Mouse (Mus musculus) neural tube, embryonic 13.5 days (tissue): ENCODE results near the gene Pfn3. TPM values are rescaled to one million over a fixed set of nuclear protein-coding genes. Genes with fewer than 3 reads are reported as not detected.
"Not testable (repeated sequence)": the region's sequence is repeated elsewhere in the genome, so short reads cannot be mapped to it uniquely, and the experiment has no call there.

Source experiments
- ATAC-seq: fragments of 200-750 bp; cut with Nextera tagmentation; 2 replicates; pipeline ENCODE4 v1.8.0; 2017; ENCODE audit warnings: low read depth, mild to moderate bottlenecking, moderate TSS enrichment, moderate library complexity
- H3K27ac ChIP-seq: fragments of 300-500 bp; sonication (generic); replicated peaks from 2 replicates; pipeline ENCODE4 v1.5.1; 2015; ENCODE audit warnings: moderate library complexity, mild to moderate bottlenecking, inconsistent platforms
- H3K27me3 ChIP-seq: fragments of 300-500 bp; sonication (generic); 2 replicates; pipeline ENCODE4 v1.6.1; 2015; ENCODE audit warnings: mild to moderate bottlenecking, inconsistent platforms
- H3K36me3 ChIP-seq: fragments of 300-500 bp; sonication (generic); 2 replicates; pipeline ENCODE4 v1.6.1; 2015; ENCODE audit warnings: mild to moderate bottlenecking, inconsistent platforms
- H3K4me1 ChIP-seq: fragments of 300-500 bp; sonication (generic); replicated peaks from 2 replicates; pipeline ENCODE4 v1.6.1; 2015; ENCODE audit warnings: inconsistent platforms
- H3K4me2 ChIP-seq: fragments of 300-500 bp; sonication (generic); 2 replicates; pipeline ENCODE4 v1.6.1; 2015; ENCODE audit warnings: inconsistent platforms, mild to moderate bottlenecking, moderate library complexity
- H3K4me3 ChIP-seq: fragments of 300-500 bp; sonication (generic); 2 replicates; pipeline ENCODE4 v1.5.1; 2015; ENCODE audit warnings: mild to moderate bottlenecking, inconsistent platforms
- H3K9ac ChIP-seq: fragments of 300-500 bp; sonication (generic); 2 replicates; pipeline ENCODE4 v1.6.1; 2015; ENCODE audit warnings: moderate library complexity, mild to moderate bottlenecking, inconsistent platforms
- H3K9me3 ChIP-seq: fragments of 300-500 bp; sonication (generic); 2 replicates; pipeline ENCODE4 v1.6.1; 2016; ENCODE audit warnings: inconsistent platforms
- WGBS: fragments of 180-500 bp; shearing (Covaris S2); methylation state at CpG from one replicate; pipeline ENCODE4 v1.1.7; 2015; 5-methylcytosine and 5-hydroxymethylcytosine counted together
- polyA plus RNA-seq: library from polyadenylated mRNA; unstranded; fragments of >200 nt; fragmentation: Nextera tagmentation; extraction: Ambion mirVana; gene quantifications from 2 replicates; pipeline ENCODE4 v1.2.1, GENCODE M21; 2015

Gene Pfn3
- polyA plus RNA-seq, 1 experiment from 2014 or later: not detected

DNA sequence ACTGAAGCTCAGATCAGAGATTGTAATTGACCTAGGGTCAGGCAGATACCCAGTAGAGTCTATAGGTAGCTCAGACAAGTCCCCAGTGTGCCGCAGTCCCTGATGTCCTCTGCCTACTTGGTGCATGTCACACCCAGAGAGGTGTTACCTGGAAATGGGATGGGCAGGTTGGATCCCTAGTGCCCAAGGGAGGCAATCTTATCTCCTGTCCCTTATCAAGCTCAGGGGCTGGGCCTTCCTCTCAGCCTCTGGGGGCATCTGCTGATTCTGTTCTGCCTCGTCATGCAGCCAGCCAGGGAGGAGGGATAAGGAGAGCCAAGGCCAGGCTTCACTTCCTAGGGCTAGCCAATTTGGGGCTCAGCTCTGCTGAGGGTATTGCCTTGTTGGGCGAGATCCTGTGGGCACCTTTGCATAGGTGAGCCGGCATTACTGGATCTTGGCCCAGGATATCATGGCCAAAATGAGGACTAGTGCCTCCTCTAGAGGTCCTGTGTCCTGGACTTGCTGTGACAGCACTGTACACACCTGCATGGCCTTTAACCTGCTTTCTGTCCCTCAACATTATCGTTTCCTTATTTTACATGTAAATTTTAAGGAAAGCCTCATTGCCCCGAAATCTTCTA is 31.6 kb upstream of the Pfn3 start:
- H3K9me3 ChIP-seq: no peaks in the 10 kb centered on the region
- 86% methylated on average over 6 of the region's 6 CpGs for WGBS
- no peak for ATAC-seq
- peak overlapping the region; percentile 84 for H3K4me2 ChIP-seq
- H3K27ac ChIP-seq: no peak overlapping the region
- peak overlapping the region; percentile 95 for H3K9ac ChIP-seq
- no peaks in the 10 kb centered on the region for H3K27me3 ChIP-seq
- H3K4me3 ChIP-seq: peak overlapping the region; percentile 90
- H3K36me3 ChIP-seq: peaks cover 23% of the 10 kb centered on the region
- H3K4me1 ChIP-seq: peaks cover 37% of the 10 kb centered on the region

DNA sequence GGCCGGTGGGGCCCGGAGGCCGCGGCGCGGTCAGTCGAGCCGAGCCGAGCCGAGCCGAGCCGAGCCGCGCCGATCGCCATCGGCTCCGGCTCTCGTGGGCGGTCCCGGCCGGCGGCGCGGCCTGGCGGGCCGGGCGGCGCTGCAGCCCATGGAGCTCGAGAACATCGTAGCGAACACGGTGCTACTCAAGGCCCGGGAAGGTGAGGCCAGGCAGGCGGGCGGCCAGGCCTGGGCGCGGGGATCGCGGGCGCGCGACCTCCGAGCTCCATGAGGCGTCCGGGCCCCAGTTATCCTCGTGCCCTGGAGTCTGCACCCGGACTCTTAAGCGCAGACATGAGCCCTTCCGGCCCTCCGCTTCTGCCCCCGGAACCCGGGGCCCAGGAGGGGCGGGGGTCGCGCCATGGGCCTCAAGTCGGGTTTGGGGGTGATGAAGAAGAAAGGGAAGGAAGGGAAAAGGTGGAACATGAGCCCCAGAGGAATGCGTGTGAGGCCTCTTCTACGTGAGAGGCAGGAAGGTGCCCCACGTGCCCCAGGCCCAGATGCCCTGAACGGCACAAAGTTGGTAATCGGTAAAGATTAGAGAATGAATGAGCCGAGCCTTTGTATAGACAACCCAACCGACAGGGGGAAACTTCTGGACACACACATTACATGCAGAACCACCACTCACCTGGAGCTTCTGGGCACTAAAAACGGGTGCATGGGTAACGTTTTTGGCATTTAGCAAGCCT is 30.5 kb upstream of the Pfn3 start:
- Histone ChIP-seq H3K4me1 (peaks cover 37% of the 10 kb centered on the region), H3K27ac (peak overlapping the region; percentile 94), H3K9me3 (no peaks in the 10 kb centered on the region), H3K4me3 (peak overlapping the region; percentile 90), H3K36me3 (peaks cover 13% of the 10 kb centered on the region), H3K9ac (peak overlapping the region; percentile 95), H3K4me2 (peak overlapping the region; percentile 84), H3K27me3 (no peaks in the 10 kb centered on the region)
- WGBS: under 1% methylated on average over 59 of the region's 66 CpGs
- ATAC-seq: peak; percentile 49

DNA sequence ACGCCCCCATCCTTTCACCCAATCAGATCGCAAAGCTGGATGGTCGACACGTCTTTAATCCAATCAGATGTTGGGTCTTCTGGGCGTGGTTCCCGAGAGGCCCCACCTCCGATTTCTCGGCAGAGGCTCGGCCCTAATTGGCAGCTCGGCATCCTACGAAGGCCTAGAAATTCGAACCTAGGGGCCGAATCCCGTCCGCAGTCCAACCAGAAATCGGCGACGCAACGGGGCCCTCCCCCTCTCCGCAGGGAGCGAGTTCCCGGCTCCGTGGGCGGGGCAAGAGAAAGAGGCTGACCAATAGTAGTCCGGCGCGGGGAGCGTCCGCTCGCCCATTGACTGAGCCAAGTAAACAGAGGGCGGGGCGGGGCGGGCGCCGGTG is 29.9 kb upstream of the Pfn3 start, which contains the start of gene Grk6:
Gene Grk6, plus strand, starts transcription at position 136 of the 379 bp plus-strand sequence.
- Histone ChIP-seq H3K36me3 (peaks cover 7% of the 10 kb centered on the region), H3K9me3 (no peaks in the 10 kb centered on the region), H3K4me1 (peaks cover 37% of the 10 kb centered on the region), H3K4me3 (peak within 1 kb of the TSS; percentile 90), H3K9ac (peak within 1 kb of the TSS; percentile 95), H3K27ac (peak within 1 kb of the TSS; percentile 94), H3K27me3 (no peaks in the 10 kb centered on the region), H3K4me2 (peak within 1 kb of the TSS; percentile 84)
- ATAC-seq: peak; percentile 97
- WGBS: under 1% methylated on average over 34 of the region's 35 CpGs

DNA sequence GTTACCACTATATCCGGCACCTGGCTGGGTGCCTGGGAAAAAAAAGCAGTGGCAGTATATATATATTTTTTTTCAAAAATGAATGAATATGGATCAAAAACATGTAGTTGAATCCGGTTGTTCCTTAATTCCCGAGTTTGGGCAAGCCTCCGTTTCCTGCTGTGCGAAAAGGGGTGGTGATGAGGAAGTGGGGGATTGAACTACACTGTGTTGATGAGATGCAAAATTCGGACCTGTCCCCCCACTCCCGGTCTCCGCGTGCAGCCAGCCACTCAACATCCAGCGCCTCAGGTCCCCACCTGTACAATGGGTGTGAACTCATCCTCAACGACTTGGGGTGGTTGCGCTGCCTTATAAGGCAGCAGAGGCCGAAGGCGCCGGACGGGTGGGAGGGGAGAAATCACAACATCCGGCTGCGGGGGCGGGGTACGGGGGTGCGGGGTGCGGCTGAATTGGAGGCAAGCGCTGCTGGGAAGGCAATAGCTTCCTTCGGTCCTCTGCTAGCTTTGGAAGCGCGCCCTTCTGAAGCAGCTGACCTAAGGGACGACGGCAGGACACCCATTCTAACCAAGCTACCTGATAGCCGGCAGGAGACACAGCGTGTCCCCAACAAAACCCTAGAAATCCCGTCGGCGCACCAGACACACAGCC is 29.4 kb upstream of the Pfn3 start:
- WGBS: 1% methylated on average over 33 of the region's 33 CpGs
- Histone ChIP-seq H3K4me1 (peaks cover 37% of the 10 kb centered on the region), H3K36me3 (0 out of 2 replicates have a peak, but pooled peaks cover 1% of the 10 kb centered on the region), H3K9ac (peak overlapping the region; percentile 76), H3K27ac (peak overlapping the region; percentile 94), H3K9me3 (no peaks in the 10 kb centered on the region), H3K4me3 (peak overlapping the region; percentile 90), H3K27me3 (no peaks in the 10 kb centered on the region), H3K4me2 (peak overlapping the region; percentile 84)
- ATAC-seq: peak; percentile 80

DNA sequence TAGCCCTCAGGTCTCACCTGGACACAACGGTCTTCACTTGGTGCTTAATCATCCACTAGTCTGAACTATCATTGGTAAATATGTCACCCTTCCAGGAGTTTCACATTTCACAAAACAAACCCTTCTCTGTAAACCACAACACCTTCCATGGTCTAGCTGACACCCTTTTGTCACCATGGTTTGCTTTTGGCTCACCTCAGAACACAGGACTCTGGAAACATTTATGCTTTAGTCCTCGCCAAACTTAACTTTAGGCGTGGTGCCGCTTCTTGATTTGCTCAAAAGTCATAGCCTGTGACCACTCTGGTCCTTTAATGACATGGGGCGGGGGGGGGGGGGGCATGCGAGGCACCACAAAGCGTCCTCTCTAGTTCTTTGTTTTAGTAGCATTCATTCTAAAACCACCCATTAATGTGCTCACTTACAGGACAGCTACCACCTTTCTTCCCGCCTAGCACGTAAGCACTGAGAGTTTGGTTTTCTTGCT is 28.8 kb upstream of the Pfn3 start:
- H3K9ac ChIP-seq: peak overlapping the region; percentile 76
- WGBS: 34% methylated on average over 9 of the region's 9 CpGs

DNA sequence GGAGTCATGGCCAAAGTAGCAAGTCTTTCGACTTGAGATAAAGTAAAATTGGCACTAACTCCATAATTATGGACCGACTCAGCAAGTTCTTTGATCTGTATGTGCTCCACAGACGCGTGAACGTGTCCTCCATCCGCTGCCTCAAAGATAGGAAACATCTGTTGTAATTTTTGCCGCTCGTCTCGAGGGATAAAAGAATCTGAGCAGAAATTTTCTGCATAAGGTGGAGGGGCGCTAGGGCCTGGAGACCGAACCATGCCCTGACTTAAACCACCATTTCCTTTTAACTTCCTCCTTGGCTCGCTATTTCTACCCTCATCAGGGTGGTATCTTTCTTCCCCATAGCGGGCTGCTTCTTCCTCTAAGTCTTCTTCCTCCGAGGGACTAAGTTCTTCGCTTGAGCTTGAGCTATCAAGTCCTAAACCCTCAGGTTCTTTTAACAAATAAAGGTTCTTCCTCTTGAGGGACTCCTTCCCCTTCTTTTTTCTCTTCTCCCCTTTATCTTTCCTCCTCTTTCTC is 22.1 kb upstream of the Pfn3 start:
- 91% methylated on average over 15 of the region's 15 CpGs for WGBS
- not testable (repeated sequence) for H3K4me3 ChIP-seq, H3K36me3 ChIP-seq, ATAC-seq, H3K9ac ChIP-seq, H3K4me2 ChIP-seq, H3K27ac ChIP-seq, H3K4me1 ChIP-seq, H3K27me3 ChIP-seq, H3K9me3 ChIP-seq

More for the DNA sequence above, 28.8 kb upstream of the Pfn3 start:
- Histone ChIP-seq H3K36me3 (no peaks in the 10 kb centered on the region), H3K27ac (peak overlapping the region; percentile 94), H3K9me3 (no peaks in the 10 kb centered on the region), H3K4me3 (peak overlapping the region; percentile 90), H3K4me2 (peak overlapping the region; percentile 84), H3K27me3 (no peaks in the 10 kb centered on the region), H3K4me1 (peaks cover 37% of the 10 kb centered on the region)
- no peak for ATAC-seq

DNA sequence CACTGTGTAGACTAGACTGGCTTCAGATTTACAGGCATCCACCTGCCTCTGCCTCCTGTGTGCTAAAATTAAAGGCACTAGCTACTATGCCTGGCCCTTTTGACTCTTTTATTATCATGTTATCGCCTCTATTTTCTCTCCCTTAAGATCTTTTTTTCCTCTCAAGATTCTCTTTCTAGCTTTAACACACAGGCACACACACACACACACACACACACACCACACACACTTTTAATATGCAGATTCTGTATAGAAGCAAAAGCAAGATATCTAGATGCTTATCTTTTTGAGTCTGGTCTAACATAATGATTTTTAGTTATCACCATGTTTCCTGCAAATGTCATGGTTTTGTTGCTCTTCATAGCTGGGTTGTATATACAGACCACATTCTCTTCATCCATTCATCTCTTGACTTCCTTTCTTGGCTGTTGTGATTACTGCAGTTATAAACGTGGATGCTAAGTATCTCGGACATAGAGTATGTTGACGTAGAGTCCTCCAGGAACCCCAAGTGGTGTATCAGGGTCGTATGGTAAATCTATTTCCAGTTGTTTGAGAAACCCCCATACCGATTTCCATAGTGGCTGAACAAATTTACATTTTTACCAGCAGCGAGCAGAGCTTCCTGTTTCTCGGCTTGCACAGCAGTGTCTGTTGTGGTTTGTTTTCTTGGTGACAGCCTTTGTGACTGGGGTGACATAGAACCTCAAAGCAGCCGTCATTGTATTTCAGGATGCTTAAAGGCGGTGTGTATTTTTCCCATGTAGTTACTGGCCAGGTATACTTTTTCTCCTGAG is 17.1 kb upstream of the Pfn3 start:
- Histone ChIP-seq H3K27me3 (no peaks in the 10 kb centered on the region), H3K9ac (no peak overlapping the region), H3K4me1 (no peaks in the 10 kb centered on the region), H3K4me2 (no peak overlapping the region), H3K36me3 (no peaks in the 10 kb centered on the region), H3K27ac (no peak overlapping the region), H3K4me3 (no peak overlapping the region), H3K9me3 (no peaks in the 10 kb centered on the region; the same call in 1 of the 2 replicates)
- WGBS: 74% methylated on average over 10 of the region's 10 CpGs
- ATAC-seq: no peak

DNA sequence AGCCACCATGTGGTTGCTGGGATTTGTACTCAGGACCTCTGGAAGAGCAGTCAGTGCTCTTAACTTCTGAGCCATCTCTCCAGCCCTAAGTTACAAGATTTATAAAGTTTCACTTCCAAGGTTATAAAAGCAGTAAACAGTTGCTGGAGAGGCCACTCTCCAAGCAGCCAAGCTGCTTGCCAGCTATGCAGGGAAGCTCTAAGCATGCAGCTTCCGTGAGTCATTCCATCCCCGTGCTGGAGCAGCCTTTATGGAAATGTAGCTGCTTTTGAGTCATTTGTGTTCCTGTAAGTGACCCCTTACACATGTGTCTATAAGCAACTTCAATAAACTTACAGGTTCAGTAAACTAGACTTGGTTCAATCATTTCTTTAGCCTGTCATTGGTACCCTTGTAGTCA is 15.5 kb upstream of the Pfn3 start:
- 74% methylated on average over 2 of the region's 2 CpGs for WGBS
- no peaks in the 10 kb centered on the region; the same call in 1 of the 2 replicates for H3K9me3 ChIP-seq
- no peak overlapping the region for H3K9ac ChIP-seq
- H3K4me3 ChIP-seq: no peak overlapping the region
- peaks cover 5% of the 10 kb centered on the region; the same call in 1 of the 2 replicates for H3K27me3 ChIP-seq
- ATAC-seq: no peak
- H3K27ac ChIP-seq: no peak overlapping the region
- H3K4me2 ChIP-seq: no peak overlapping the region
- no peaks in the 10 kb centered on the region for H3K36me3 ChIP-seq
- no peaks in the 10 kb centered on the region for H3K4me1 ChIP-seq

DNA sequence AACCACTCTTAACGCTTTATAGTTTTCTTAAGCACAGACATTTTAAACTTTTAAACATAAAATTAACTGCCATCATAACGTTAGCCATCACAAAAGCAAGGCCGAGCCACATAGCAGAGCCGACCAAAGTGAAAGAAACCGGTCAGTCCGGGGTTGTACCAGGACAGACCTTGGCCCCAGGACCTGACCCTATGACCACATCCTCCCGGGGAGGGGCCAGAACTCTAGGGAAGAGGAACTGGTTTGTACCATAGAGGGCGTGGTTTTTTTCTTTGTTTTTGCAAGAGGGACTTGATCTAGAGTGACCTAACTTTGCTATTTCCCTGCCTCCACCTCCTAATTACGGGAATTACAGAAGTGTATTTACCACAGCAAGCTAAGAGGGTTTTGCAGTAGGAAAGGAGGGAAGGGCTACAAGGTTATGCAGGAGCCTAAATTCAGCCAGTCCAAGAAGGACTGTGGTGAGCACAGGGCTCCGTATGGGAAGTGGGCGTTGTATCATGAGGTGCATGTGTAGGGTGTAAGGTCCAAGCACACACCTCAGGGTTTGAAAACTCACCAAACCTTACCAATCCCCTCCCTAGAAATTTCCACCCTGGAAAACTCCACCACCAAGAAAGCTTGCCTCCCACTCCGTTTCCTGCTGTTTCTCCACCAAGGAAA is 14.3 kb upstream of the Pfn3 start:
- Histone ChIP-seq H3K9me3 (no peaks in the 10 kb centered on the region; the same call in 1 of the 2 replicates), H3K4me3 (no peak overlapping the region), H3K4me1 (no peaks in the 10 kb centered on the region), H3K4me2 (no peak overlapping the region), H3K36me3 (no peaks in the 10 kb centered on the region), H3K27ac (no peak overlapping the region), H3K27me3 (peaks cover 5% of the 10 kb centered on the region; the same call in 1 of the 2 replicates), H3K9ac (no peak overlapping the region)
- no peak for ATAC-seq
- WGBS: 78% methylated on average over 12 of the region's 12 CpGs

DNA sequence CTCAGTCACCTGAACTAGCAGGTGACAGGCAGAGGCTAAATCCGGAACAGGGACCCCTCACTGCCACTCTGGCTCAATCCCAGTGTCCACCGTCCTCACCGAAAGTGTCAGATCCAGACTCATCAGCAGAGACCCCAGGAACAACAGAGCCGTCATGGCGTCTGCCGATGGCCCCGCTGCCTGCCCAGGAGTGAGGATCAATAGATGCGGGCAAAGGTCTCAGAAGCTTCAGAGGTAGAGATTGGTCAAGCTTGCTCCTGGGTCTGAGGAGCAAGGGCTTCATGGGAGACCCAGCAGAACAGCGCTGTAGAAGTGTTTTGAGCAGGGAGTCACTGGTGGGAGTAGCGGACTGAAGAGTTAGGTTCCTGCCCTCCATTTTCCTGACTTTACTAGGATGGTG is 11.6 kb upstream of the Pfn3 start, which contains the start of gene F12:
Gene F12, minus strand, starts transcription at position 181 of the 400 bp plus-strand sequence.
- peaks cover under 1% of the 10 kb centered on the region; the same call in 1 of the 2 replicates for H3K4me1 ChIP-seq
- H3K9ac ChIP-seq: no peak within 1 kb of the TSS
- H3K36me3 ChIP-seq: no peaks in the 10 kb centered on the region
- H3K27me3 ChIP-seq: peaks cover 18% of the 10 kb centered on the region
- H3K4me2 ChIP-seq: no peak within 1 kb of the TSS
- no peak within 1 kb of the TSS for H3K27ac ChIP-seq
- H3K9me3 ChIP-seq: no peaks in the 10 kb centered on the region
- WGBS: 93% methylated on average over 10 of the region's 10 CpGs
- ATAC-seq: no peak
- H3K4me3 ChIP-seq: no peak within 1 kb of the TSS
